18 mouse cellular contexts compared by ENCODE assay signal in genomic region chr13:40719741-40720082, GRCm38 (mm10). TPM values are rescaled to one million over a fixed set of nuclear protein-coding genes. Genes with fewer than 3 reads are reported as not detected.
DNase-seq lines count a peak whose midpoint lies in the region; ATAC-seq lines count a peak whose summit lies in the region.
"Had no signal": no experiment of that assay in that cellular context is flagged by ENCODE, and none has a peak within 500 bp of the region (broad histone marks: within the 10 kb centered on the region; RNA-seq: fewer than 3 reads in every experiment).

No protein-coding gene starts in this region.

- DNase-seq in heart, postnatal 36 days: no peak
- no peak for DNase-seq in neural tube, embryonic 10.5 days (ENCODE audit: extremely low spot score, low spot score)
- no peak for DNase-seq in testis, postnatal 14 days (ENCODE audit: low spot score)
- no peak for DNase-seq in kidney, postnatal 14 days
- DNase-seq: B cell, adult 2 months; cerebellum, adult 9-11 months; kidney, adult 11 months; kidney, postnatal 4 days; liver, embryonic 13.5 days; lung, postnatal 10 days had no signal

- no peaks in the 10 kb centered on the region for H3K36me3 ChIP-seq in heart, embryonic 12.5 days
- no peaks in the 10 kb centered on the region for H3K36me3 ChIP-seq in neural tube, embryonic 13.5 days
- 0 out of 2 replicates have a peak, but pooled peaks cover 3% of the 10 kb centered on the region for H3K36me3 ChIP-seq in embryonic facial prominence, embryonic 15.5 days
- H3K36me3 ChIP-seq: liver, embryonic 13.5 days had no signal

- no peaks in the 10 kb centered on the region for H3K9me3 ChIP-seq in heart, embryonic 12.5 days (replicated peaks)
- no peaks in the 10 kb centered on the region for H3K9me3 ChIP-seq in neural tube, embryonic 13.5 days
- no peaks in the 10 kb centered on the region for H3K9me3 ChIP-seq in embryonic facial prominence, embryonic 15.5 days (replicated peaks)
- H3K9me3 ChIP-seq: liver, embryonic 13.5 days had no signal

- peaks cover 62% of the 10 kb centered on the region for H3K27me3 ChIP-seq in heart, embryonic 12.5 days (replicated peaks)
- H3K27me3 ChIP-seq in neural tube, embryonic 13.5 days: peaks cover 85% of the 10 kb centered on the region
- H3K27me3 ChIP-seq in embryonic facial prominence, embryonic 15.5 days: peaks cover 12% of the 10 kb centered on the region
- H3K27me3 ChIP-seq: Patski had no signal

- ATAC-seq in heart, embryonic 12.5 days (ENCODE audit: insufficient number of reproducible peaks, low FRiP score): no peak
- no peak for ATAC-seq in neural tube, embryonic 13.5 days (ENCODE audit: low read depth)
- no peak for ATAC-seq in embryonic facial prominence, embryonic 15.5 days (ENCODE audit: insufficient number of reproducible peaks, low FRiP score, low TSS enrichment, low read depth)
- ATAC-seq: forebrain, embryonic 16.5 days; hindbrain, postnatal 0 days; Patski had no signal

- H3K27ac ChIP-seq in heart, embryonic 12.5 days (ENCODE audit: poor library complexity, severe bottlenecking): no peak overlapping the region
- no peak overlapping the region for H3K27ac ChIP-seq in neural tube, embryonic 13.5 days (replicated peaks)
- peak overlapping the region; percentile 72 for H3K27ac ChIP-seq in embryonic facial prominence, embryonic 15.5 days (replicated peaks)
- H3K27ac ChIP-seq: hindbrain, postnatal 0 days; liver, embryonic 13.5 days had no signal

- WGBS in heart, embryonic 12.5 days: 12% methylated on average over 9 of the region's 9 CpGs
- WGBS in neural tube, embryonic 13.5 days: 11% methylated on average over 9 of the region's 9 CpGs
- WGBS in embryonic facial prominence, embryonic 15.5 days: 9% methylated on average over 9 of the region's 9 CpGs

- peak overlapping the region; percentile 20 for H3K4me2 ChIP-seq in heart, embryonic 12.5 days
- peak overlapping the region; percentile 20; the same call in 1 of the 2 replicates for H3K4me2 ChIP-seq in neural tube, embryonic 13.5 days
- H3K4me2 ChIP-seq in embryonic facial prominence, embryonic 15.5 days (replicated peaks): peak overlapping the region; percentile 8; the same call in 1 of the 2 replicates
- H3K4me2 ChIP-seq: liver, embryonic 13.5 days had no signal

- no peak overlapping the region for H3K9ac ChIP-seq in heart, embryonic 12.5 days
- H3K9ac ChIP-seq in neural tube, embryonic 13.5 days: no peak overlapping the region
- H3K9ac ChIP-seq in embryonic facial prominence, embryonic 15.5 days: no peak overlapping the region
- H3K9ac ChIP-seq: liver, embryonic 13.5 days had no signal

- H3K4me1 ChIP-seq in heart, embryonic 12.5 days (replicated peaks): peaks cover 14% of the 10 kb centered on the region
- peaks cover 39% of the 10 kb centered on the region for H3K4me1 ChIP-seq in neural tube, embryonic 13.5 days (replicated peaks)
- peaks cover 27% of the 10 kb centered on the region for H3K4me1 ChIP-seq in embryonic facial prominence, embryonic 15.5 days

- no peak overlapping the region for H3K4me3 ChIP-seq in heart, embryonic 12.5 days
- no peak overlapping the region for H3K4me3 ChIP-seq in neural tube, embryonic 13.5 days
- no peak overlapping the region for H3K4me3 ChIP-seq in embryonic facial prominence, embryonic 15.5 days (replicated peaks)
- H3K4me3 ChIP-seq: erythroblast, embryonic 14.5 days; liver, embryonic 13.5 days had no signal

- intact Hi-C loops in heart, postnatal 36 days (cut with DNase I): no loop called here

RNA-seq across cellular contexts. Expression of gene Tfap2a, which starts 18.5 kb away (rescaled TPM):
- polyA plus RNA-seq in heart, embryonic 12.5 days (2016; fragmentation: Nextera tagmentation; extraction: Ambion mirVana): 0.13 and 0.19 TPM in 2 replicates
- under 1 TPM; 0.11 to 0.36 TPM for total RNA-seq in heart, postnatal 36 days (2021)
- polyA plus RNA-seq in neural tube, embryonic 13.5 days (2015; fragmentation: Nextera tagmentation; extraction: Ambion mirVana): 11.6 and 13.7 TPM in 2 replicates
- 13.4 and 15.4 TPM in 2 replicates for polyA plus RNA-seq in embryonic facial prominence, embryonic 15.5 days (2015; fragmentation: Nextera tagmentation; extraction: Ambion mirVana)
- polyA plus RNA-seq: erythroblast, embryonic 14.5 days; heart, postnatal 0 days; liver, embryonic 13.5 days had no signal

Comparison
In these comparisons a context has a peak if more than half of its experiments do, and no peak if none do; other contexts are left out.
1. RNA of gene Tfap2a, which starts 18.5 kb away (polyA plus RNA-seq): 13.4 to 15.4 TPM in embryonic facial prominence, embryonic 15.5 days and 11.6 to 13.7 TPM in neural tube, embryonic 13.5 days; 0.13 to 0.19 TPM in heart, embryonic 12.5 days; every median in the first group is over 10 times any median in the second.
2. Peak in every context shown above with its lines, with median percentiles within 50 percentile points of each other: H3K4me2 ChIP-seq.